Mouse (Mus musculus): Measurements from ENCODE around the gene Psmd14.

Gene Psmd14

DNA sequence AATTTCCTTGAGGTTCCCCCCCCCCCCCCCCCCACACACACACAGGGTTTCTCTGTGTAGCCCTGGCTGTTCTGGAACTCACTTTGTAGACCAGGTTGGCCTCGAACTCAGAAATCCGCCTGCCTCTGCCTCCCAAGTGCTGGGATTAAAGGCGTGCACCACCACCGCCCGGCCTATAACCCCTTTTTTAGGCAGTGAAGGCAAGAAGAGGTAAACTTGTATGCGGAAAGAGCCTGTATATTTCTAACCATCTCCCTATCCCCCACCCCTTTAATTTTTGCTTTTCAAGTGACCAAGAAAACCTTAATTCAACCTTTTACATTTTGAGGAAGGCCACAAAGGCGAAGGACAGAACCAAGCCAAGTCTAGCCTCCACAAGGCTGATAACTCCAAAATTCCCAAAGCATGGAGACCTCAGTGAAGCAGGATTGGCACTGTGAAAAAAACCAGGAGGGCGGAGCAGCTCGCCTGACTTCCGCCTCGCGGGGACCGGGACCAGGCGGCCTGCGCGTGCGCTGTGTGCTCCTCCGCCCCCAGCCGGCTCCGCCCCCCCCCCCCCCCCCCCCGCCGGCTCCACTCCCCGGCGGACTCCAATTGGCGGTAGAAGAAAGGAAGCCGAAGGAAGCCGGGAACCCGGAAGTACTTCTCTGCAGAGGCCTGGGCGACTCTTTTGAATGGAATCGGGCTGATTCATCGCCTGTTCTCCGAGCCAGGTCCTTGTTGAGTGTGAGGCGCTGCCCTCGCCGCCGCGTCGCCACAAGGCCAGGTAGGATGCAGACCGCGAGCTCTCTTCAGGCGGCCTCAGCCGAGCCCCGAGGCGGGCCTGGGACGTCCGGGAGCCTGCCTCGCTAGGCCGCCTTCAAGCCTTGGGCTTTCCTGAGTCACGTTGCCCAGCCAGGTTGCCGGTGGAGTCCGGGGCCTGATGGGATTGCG is at the start of gene Psmd14:
TSS of gene Psmd14 (plus strand) at position 587 of the 933 bp plus-strand sequence.
- CTCF ChIA-PET = interaction anchor here (0.8 kb wide), 1 partner anchor 161 kb away, joined by 7 read pairs; no protein-coding TSS in a partner anchor

DNA sequence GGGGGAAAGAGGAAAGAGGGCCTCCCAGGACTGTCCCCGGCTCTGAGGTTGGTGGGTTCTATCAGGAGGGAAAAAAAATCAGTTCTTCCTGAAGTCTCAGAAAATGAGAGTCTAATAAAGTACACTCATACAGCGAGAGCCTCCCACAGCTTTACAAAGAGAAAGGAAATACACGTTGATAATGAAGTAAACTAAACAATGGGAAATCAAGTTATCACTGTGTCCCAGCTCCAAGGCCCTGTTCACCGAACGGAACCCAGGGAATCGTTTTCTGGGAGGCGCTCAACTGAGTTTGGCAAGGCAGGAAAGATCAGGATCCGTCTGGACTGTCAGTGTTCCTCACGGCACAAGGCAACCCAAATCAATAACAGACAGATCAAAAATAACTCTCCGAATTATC is 48.7 kb upstream of the Psmd14 start:
- CTCF ChIA-PET = interaction anchor here (0.7 kb wide), 1 partner anchor 14 kb away, joined by 7 read pairs; no protein-coding TSS in a partner anchor

DNA sequence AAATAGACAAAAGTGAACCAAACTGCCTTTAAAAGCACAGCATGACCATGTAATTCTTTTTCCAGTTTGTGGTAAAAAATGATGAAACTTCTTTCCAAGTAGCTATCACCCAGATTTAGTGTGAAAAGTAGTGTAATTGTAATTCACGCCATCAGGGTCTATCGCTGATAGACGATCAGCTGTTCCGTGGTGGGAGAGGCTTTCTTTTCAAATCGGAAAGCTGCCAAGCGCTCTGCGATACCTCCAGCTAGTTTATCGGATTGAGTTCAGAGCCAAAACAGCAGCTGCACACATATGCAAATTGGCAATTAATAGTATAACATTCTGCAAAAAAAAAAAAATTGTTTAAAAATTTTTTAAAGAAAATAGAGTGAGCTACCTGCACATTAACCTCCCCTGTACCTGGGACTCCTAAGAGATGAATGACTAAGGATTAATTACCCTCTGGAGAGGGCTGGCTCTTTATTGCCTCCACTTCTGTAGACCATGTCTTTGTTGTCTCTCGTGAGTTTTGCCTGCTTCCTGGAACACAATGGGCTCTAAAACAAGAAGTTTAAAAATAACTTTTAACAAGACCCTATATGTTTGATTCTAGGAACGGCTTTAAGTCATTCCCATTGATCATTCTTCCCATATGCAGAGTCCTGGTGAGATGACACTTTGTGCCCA is 47.8 kb upstream of the Psmd14 start:
- CTCF ChIA-PET = interaction anchor here (0.7 kb wide), 1 partner anchor 143 kb away, joined by 4 read pairs; no protein-coding TSS in a partner anchor

GRCm38 (mm10) chr2:61667420-61667819 is 44.1 kb upstream of the Psmd14 start:
- CTCF ChIA-PET = interaction anchor here (0.6 kb wide), 2 partner anchors 105 to 300 kb away, joined by 3 to 11 read pairs; no protein-coding TSS in a partner anchor

- CTCF ChIA-PET = interaction anchor here (0.6 to 1.0 kb wide), 3 partner anchors 10 to 960 kb away, joined by 3 to 14 read pairs (median 3); no protein-coding TSS in a partner anchor
These were observed 43.2 kb upstream of the Psmd14 start for GRCm38 (mm10) chr2:61668260-61668659.

GRCm38 (mm10) chr2:61674555-61674954 is 36.9 kb upstream of the Psmd14 start:
- CTCF ChIA-PET = no interaction called here

GRCm38 (mm10) chr2:61681572-61681971 is 29.9 kb upstream of the Psmd14 start:
- CTCF ChIA-PET = no interaction called here

GRCm38 (mm10) chr2:61686533-61686932 is 25.0 kb upstream of the Psmd14 start:
- CTCF ChIA-PET = no interaction called here

- CTCF ChIA-PET = no interaction called here
These were observed 22.4 kb upstream of the Psmd14 start for GRCm38 (mm10) chr2:61689086-61689485.

- CTCF ChIA-PET = no interaction called here
These were observed 1.9 kb upstream of the Psmd14 start for GRCm38 (mm10) chr2:61709570-61709969.

- CTCF ChIA-PET = no interaction called here
These were observed 1.0 kb downstream of the Psmd14 start for GRCm38 (mm10) chr2:61712526-61712925.

GRCm38 (mm10) chr2:61722401-61722982 is 11.0 kb downstream of the Psmd14 start:
- CTCF ChIA-PET = no interaction called here

DNA sequence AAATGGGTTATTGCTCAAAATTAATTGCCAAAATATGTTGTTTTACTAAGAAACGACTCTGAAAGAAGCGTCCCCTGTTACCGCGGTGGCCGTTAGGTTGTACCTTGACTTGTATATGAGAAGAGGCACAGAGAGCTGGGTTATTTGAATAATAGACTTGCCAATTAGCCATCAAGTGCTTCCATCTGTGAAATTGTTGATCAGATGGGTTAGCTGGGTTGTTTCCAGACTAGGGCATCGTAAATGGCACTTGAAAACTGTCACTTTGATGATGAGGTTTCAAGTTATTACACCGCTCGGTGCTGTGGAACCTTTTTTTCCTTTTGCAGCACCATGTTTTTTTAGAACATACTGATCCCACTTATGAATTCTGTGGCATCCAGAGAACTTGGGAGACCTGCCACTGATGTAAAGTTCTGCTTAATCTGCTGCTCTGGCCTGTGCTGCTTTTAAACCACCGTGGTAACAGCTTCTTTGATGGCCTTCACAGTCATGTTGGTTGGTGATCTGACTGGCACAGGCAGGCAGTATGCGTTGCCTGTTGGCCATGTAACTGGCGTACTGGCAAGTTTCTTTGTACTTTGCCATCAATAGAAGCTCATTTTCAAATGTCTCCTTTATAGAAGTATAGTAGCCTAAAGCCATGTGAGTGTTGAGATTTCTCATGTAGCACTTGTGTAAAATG is 21.4 kb downstream of the Psmd14 start:
- CTCF ChIA-PET = interaction anchor here (0.7 kb wide), 1 partner anchor 99 kb away, joined by 4 read pairs; no protein-coding TSS in a partner anchor

GRCm38 (mm10) chr2:61734175-61734574 is 22.7 kb downstream of the Psmd14 start:
- CTCF ChIA-PET = no interaction called here

GRCm38 (mm10) chr2:61746051-61746450 is 34.6 kb downstream of the Psmd14 start:
- CTCF ChIA-PET = no interaction called here

GRCm38 (mm10) chr2:61746580-61746979 is 35.1 kb downstream of the Psmd14 start:
- CTCF ChIA-PET = no interaction called here

DNA sequence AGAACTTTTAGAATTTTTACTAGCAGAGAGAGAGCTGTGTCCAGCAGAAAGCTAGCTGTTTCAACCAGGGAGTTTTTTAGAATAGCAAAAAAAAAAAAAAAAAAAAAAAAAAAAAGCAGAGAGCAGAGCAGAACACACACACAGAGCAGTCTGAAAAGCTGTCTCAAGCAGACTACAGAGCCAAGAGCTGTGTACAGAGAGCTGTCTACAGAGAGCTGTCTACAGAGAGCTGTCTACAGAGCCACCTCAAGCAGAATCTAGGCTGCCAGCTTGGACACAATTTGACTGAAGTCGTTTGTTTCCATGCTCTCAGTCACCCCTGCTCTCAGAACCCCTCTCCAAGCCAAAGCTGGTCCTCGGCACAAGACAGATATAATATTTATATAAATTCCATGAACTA is 35.9 kb downstream of the Psmd14 start:
- CTCF ChIA-PET = no interaction called here

GRCm38 (mm10) chr2:61750702-61751101 is 39.2 kb downstream of the Psmd14 start:
- CTCF ChIA-PET = no interaction called here

GRCm38 (mm10) chr2:61751286-61751685 is 39.8 kb downstream of the Psmd14 start:
- CTCF ChIA-PET = no interaction called here

GRCm38 (mm10) chr2:61752362-61752761 is 40.9 kb downstream of the Psmd14 start:
- CTCF ChIA-PET = interaction anchor here (0.6 to 0.7 kb wide), 2 partner anchors 9 to 177 kb away, joined by 7 read pairs; no protein-coding TSS in a partner anchor

- CTCF ChIA-PET = no interaction called here
These were observed 43.5 kb downstream of the Psmd14 start for GRCm38 (mm10) chr2:61754989-61755388.
